Mouse (Mus musculus) lung, postnatal 0 days (tissue): Measurements from ENCODE around the gene Gpc4.

Experiments
- CTCF ChIP-seq: IDR thresholded peaks from 2 replicates; pipeline ENCODE4 v1.5.1; 2016; ENCODE audit warnings: antibody characterized with exemption, mild to moderate bottlenecking
- EP300 ChIP-seq: IDR thresholded peaks from 2 replicates; pipeline ENCODE4 v1.6.1; 2016; ENCODE audit warnings: antibody characterized with exemption, mild to moderate bottlenecking, control low read depth

GRCm38 (mm10) chrX:52164738-52165554 lies at the start of gene Gpc4:
- TF ChIP-seq CTCF = peak; percentile 39; the same call in 1 of the 2 replicates
- no peak for TF ChIP-seq EP300
